Mouse (Mus musculus) bone marrow macrophage, adult 2 months (primary cell): Measurements from ENCODE around the gene Podxl2. TPM values are rescaled to one million over a fixed set of nuclear protein-coding genes. Genes with fewer than 3 reads are reported as not detected.

ENCODE experiments used
- H3K27ac ChIP-seq: 2 replicates; pipeline ENCODE4 v1.5.1; 2012; ENCODE audit warnings: low read depth, low read length; ENCODE audit not compliant: insufficient read depth
- H3K4me1 ChIP-seq: 2 replicates; pipeline ENCODE4 v1.6.1; 2012; ENCODE audit warnings: low read length; ENCODE audit not compliant: control insufficient read depth, insufficient read depth
- H3K4me3 ChIP-seq: 2 replicates; pipeline ENCODE4 v1.5.1; 2012; ENCODE audit warnings: mild to moderate bottlenecking, low read length, moderate library complexity; ENCODE audit not compliant: insufficient read depth
- CTCF ChIP-seq: IDR thresholded peaks from 2 replicates; pipeline ENCODE4 v1.5.1; 2012; ENCODE audit warnings: low read depth, mild to moderate bottlenecking, low read length, moderate library complexity
- POLR2A ChIP-seq: IDR thresholded peaks from 2 replicates; pipeline ENCODE4 v1.6.1; 2012; ENCODE audit warnings: mild to moderate bottlenecking, low read depth, low read length, borderline replicate concordance
- polyA plus RNA-seq: library from polyadenylated mRNA; stranded (reverse); fragments of >200 nt; gene quantifications from 2 replicates; pipeline ENCODE4 v1.2.4, GENCODE M21; 2012; ENCODE audit not compliant: missing spikeins, insufficient read depth, insufficient read length

Podxl2 gene
- polyA plus RNA-seq, 1 experiment: not detected

DNA sequence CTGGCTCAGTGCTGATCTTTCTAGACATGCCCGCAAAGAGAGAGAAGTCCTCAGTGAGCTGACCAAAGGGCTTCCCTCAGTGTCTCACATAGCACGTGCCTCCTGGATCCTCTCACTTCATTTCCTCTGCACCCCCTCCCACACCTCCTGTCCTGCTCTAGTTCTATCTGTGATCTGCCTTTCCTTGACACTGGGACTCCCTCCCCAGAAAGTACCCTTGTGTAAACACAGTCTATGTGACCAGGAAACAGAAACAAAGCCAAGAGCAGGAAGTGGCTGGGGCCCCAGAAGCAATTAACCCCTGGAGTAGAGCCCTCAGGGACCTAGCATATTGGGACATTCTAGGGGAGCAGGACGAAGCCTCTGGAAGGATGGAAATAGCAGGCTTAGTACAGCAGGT, 54.0 kb downstream of the Podxl2 start:
- Histone ChIP-seq H3K4me3 (no peak overlapping the region), H3K27ac (peak overlapping the region; percentile 50), H3K4me1 (peaks cover 17% of the 10 kb centered on the region)
- no peak for TF ChIP-seq CTCF
- no peak for TF ChIP-seq POLR2A

DNA sequence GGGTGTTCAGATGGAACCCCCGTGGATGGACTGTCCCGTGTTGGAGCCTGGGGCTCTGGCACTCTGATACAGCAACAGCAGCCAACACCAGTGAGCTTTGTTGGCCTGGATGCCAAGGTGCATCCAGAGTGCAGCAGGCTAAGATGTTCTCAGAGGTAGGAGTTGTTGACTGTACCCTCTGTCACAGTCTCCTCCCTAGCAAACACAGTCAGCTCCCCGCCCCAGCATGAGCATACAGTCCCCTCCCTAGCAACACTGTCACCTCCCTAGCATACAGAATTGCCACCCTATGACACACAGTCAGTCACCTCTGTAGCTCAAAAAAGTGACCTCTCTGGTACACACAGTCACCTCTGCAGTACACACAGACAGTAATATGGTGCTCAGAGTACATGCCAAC, 57.9 kb downstream of the Podxl2 start:
- TF ChIP-seq CTCF (no peak), POLR2A (no peak)
- Histone ChIP-seq H3K4me1 (peaks cover 20% of the 10 kb centered on the region), H3K27ac (no peak overlapping the region), H3K4me3 (no peak overlapping the region)

DNA sequence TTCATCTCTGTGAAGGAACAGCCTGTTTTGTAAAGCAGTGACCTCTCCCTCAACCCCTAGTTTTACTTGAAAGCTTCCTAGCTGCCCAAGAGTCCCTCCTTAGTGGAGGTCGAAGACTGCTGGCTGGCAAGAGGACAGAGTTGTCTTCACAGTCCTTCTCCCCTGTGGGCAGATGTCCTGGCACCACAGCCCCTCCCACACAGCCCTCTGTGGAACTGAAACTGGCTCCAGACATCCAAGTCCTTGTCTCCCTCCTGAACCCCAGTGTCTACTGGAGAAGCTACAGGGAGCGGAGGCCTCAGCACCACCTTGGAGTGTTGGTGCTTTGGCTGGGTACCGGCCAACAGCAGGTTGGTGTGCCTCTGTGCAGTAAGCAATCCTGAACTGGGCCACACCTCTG, 59.4 kb downstream of the Podxl2 start:
- Histone ChIP-seq H3K4me1 (peaks cover 17% of the 10 kb centered on the region), H3K27ac (no peak overlapping the region)
- TF ChIP-seq CTCF (no peak), POLR2A (no peak)

DNA sequence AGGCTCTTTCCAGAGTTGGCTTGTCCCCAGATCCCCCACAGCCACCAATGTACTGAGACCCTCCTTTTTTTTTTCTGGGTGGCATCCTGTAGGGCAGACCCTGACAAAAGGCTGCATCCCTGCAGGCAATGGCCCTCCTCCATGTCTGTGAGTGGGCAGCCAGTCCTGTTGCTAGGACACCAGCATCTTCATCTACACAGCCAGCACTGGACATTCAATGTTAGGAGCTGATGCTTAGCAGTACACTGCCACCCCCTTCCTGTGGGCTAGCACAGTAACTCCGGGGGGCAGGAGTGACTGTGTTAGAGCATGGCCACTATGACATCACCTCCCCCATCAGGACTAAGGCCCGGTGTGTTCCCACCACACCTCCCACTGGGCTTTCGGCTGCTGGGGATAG, 59.8 kb downstream of the Podxl2 start:
- H3K4me1 ChIP-seq: peaks cover 16% of the 10 kb centered on the region
- no peak for TF ChIP-seq POLR2A
- no peak for TF ChIP-seq CTCF
- H3K4me3 ChIP-seq: no peak overlapping the region
- H3K27ac ChIP-seq: no peak overlapping the region

More for the DNA sequence above, 59.4 kb downstream of the Podxl2 start:
- no peak overlapping the region for H3K4me3 ChIP-seq

DNA sequence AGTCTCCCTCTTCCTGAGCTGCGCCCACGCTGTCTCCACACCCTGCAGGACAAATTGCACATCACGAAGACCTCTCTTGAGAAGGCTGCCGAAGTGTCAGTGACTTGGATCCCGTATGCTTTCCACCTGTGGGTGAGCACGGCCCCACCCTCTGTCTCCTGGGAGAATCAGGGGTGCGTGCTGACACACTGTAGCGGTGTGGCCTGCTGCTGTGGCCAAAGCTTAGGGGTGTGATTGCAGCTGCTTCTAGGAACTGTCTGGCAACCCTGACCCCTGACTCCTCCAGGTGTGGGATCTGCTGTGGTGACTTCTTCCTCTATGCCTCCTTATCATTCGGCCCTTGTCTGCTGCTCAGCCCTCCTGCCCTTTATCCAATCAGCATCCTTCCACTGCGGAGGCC, 61.0 kb downstream of the Podxl2 start:
- peaks cover 16% of the 10 kb centered on the region for H3K4me1 ChIP-seq
- TF ChIP-seq CTCF (no peak), POLR2A (no peak)
- no peak overlapping the region for H3K27ac ChIP-seq
- no peak overlapping the region for H3K4me3 ChIP-seq

DNA sequence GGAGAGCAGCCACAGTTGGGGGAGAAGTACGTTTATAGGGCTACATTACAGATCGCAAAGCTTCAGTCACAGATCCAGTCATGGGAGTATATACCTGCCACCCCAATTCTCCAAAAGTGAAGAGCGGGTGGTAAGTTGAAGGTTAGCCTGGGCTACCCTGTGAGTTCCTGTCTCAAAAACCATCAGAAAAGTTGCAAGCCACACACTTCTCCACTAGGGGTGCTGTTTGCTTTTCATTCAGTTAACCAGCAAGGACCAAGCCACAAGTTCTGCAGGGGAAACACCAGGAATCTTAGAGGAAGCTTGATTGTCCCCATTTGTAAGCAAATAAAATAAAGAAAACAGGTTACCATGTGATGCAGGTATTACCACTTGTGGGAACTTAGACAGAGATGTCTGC, 62.0 kb downstream of the Podxl2 start:
- Histone ChIP-seq H3K27ac (no peak overlapping the region), H3K4me1 (peaks cover 16% of the 10 kb centered on the region), H3K4me3 (no peak overlapping the region)

DNA sequence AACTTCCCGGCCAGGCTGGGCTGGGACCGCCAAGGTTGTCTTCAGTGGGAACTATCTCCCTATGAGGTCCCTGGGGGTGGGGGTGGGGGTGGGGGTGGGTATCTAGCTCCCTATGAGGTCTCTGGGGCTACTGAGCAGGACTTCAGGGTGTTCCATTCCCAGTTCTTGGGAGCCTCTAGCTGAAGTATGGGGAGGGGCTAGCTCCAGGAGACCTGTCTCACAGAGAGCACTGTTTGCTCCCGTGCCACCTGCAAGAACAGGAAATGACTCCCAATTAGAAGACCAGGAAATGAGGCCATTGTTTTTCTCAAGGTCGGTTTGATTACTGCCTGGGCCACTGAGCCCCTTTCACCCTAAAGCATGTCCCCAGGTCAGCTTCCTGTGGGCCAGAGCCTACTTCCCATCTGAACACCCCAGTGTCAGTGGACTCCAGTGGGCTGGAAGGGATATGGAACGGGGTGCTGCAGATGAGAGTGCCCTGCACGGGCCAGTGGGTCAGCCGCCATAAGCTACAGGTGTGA, 62.9 kb downstream of the Podxl2 start:
- Histone ChIP-seq H3K27ac (peak overlapping the region; percentile 33; the same call in 1 of the 2 replicates), H3K4me1 (peaks cover 16% of the 10 kb centered on the region), H3K4me3 (no peak overlapping the region)
- TF ChIP-seq CTCF (no peak), POLR2A (no peak)

More for the DNA sequence above, 62.0 kb downstream of the Podxl2 start:
- no peak; the same call in 1 of the 2 replicates for TF ChIP-seq CTCF
- no peak for TF ChIP-seq POLR2A

DNA sequence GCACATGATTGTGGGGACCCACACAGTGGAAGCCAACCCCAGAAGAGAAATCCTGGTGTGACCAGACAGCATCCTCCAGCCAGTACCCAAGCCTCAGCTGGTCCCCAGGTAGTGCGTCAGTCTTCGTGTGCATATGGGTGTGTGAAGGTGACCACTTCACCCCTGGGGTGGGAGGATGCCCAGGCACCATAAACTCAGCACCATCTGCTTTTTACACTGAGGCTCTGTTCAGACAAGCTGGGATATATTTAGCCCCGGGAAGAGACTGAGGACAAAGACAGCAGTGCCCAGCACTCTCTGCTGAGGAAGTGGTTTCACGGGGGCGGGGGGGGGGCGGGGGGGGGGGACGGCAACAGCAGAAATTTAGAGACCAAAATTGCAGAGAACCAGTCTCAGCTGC, 63.4 kb downstream of the Podxl2 start:
- Histone ChIP-seq H3K27ac (no peak overlapping the region; the same call in 1 of the 2 replicates), H3K4me1 (peaks cover 16% of the 10 kb centered on the region), H3K4me3 (no peak overlapping the region)
- TF ChIP-seq POLR2A: no peak
- TF ChIP-seq CTCF: no peak

DNA sequence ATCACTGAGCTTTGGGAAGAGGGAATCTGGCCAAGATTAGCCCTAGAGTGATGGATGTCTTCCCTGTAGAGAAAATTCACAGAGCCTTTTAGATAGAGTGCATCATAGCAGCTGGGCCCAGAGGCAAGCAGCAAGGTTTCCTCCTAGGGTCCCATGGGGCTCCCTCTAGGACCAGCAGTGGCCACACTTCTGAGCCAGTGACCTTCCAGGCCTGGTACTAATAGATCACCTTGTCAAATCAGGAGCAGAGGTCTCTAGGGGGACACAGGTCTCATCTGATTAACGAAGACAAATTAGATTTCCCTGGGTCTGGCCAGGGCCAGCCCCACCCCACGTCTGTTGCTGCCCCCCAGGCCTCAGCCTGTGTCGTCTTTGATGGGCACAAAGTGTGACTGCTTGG, 64.6 kb downstream of the Podxl2 start:
- Histone ChIP-seq H3K4me3 (no peak overlapping the region), H3K4me1 (peaks cover 16% of the 10 kb centered on the region), H3K27ac (no peak overlapping the region)
- no peak for TF ChIP-seq CTCF
- no peak for TF ChIP-seq POLR2A

DNA sequence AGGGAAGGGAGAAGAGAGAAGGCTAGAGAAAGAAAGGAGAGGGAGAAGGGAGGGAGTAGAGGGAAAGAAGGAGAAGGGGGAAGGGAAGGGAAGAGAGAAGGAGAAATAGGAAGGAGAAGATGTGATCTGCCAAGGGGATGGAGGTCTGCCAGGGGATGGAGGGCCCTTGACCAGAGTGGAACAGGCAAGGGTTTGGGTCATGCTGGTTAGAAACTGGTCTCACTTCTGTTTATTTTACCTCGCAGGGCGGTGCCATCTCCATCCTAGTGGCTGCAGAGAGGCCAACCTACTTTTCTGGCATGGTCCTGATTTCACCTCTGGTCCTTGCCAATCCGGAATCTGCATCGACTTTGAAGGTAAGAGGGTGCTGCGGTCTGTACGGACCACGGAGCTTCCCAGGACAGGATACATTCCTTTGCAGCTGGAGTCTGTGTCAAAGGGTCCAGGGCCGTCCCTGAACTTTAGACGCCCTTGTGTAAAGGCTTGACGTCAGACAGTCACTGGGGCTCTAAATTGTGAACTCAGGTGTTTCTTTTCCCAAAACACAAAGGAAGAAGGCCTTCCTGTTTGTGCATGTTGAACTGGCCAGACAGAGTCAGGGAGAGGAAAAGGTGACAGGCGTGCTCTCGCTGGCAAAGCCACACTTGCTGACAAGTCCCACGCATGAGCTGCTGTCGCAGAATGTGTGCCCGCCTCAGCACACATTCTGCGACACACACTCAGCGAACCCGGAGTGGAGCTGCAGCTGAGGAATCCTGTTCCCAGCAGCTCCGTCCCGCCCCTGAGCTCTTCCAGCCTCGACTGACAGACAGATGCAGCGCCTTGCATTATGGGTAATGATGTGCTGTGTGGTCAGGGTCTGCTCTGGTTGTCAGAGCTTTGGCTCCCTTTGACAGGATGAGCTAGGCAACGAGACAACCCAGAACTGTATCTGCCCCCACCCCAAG, 65.5 kb downstream of the Podxl2 start:
- Histone ChIP-seq H3K27ac (no peak overlapping the region), H3K4me1 (peaks cover 16% of the 10 kb centered on the region), H3K4me3 (no peak overlapping the region)
- TF ChIP-seq CTCF (no peak), POLR2A (no peak)
